23 mouse cellular contexts compared by ENCODE assay signal in the genomic region with DNA sequence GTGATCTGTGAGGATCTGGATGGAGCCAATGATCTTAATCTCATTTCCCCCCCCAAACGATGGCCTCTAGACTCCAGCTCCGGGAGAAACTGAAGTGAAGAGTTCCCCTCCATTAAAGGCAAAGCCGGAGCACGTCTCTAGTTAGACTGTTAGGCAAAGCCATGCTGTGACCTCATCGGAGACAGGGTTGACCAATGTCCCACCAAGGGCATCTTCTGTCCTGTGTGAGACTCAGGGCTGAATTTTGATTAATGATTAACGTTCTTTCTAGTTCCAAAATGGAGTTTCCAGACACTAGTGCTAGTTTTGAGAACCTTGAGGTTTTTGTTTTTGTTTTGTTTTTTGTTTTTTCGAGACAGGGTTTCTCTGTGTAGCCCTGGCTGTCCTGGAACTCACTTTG. TPM values are rescaled to one million over a fixed set of nuclear protein-coding genes. Genes with fewer than 3 reads are reported as not detected.
DNase-seq lines count a peak whose midpoint lies in the region; ATAC-seq and TF ChIP-seq lines count a peak whose summit lies in the region.
"Had no signal": no experiment of that assay in that cellular context is flagged by ENCODE, and none has a peak within 500 bp of the region (broad histone marks: within the 10 kb centered on the region; RNA-seq: fewer than 3 reads in every experiment).

No protein-coding gene starts in this region.

- ATAC-seq in midbrain, embryonic 11.5 days (ENCODE audit: low FRiP score) = no peak
- ATAC-seq in midbrain, postnatal 0 days (ENCODE audit: low FRiP score) = no peak
- ATAC-seq in hindbrain, embryonic 11.5 days (ENCODE audit: low FRiP score) = no peak
- ATAC-seq: forebrain, embryonic 13.5 days; intestine, embryonic 15.5 days had no signal

- H3K36me3 ChIP-seq in kidney, adult 2 months (ENCODE audit: control insufficient read depth, insufficient read depth, low read length) = peaks cover 14% of the 10 kb centered on the region
- peaks cover 22% of the 10 kb centered on the region; the same call in 1 of the 2 replicates for H3K36me3 ChIP-seq in midbrain, embryonic 11.5 days (ENCODE audit: control insufficient read depth, insufficient read depth, low read length)
- H3K36me3 ChIP-seq in midbrain, postnatal 0 days (ENCODE audit: insufficient read depth, low read length) = peaks cover 27% of the 10 kb centered on the region
- peaks cover 6% of the 10 kb centered on the region; the same call in 1 of the 2 replicates for H3K36me3 ChIP-seq in hindbrain, embryonic 11.5 days (ENCODE audit: control insufficient read depth, insufficient read depth, low read length)

- no peak for TF ChIP-seq CTCF in kidney, adult 2 months (conservative IDR thresholded peaks at IDR 0.05; ENCODE audit: insufficient read depth, insufficient read length, low read depth, low read length)
- TF ChIP-seq CTCF in midbrain, postnatal 0 days (IDR thresholded peaks at IDR 0.05) = no peak

- no peak overlapping the region for H3K4me2 ChIP-seq in midbrain, embryonic 11.5 days
- H3K4me2 ChIP-seq in midbrain, postnatal 0 days (ENCODE audit: low read depth, low read length, poor library complexity, severe bottlenecking) = no peak overlapping the region
- H3K4me2 ChIP-seq in hindbrain, embryonic 11.5 days (replicated peaks; ENCODE audit: low read depth, low read length) = no peak overlapping the region
- H3K4me2 ChIP-seq: embryonic facial prominence, embryonic 12.5 days; forebrain, embryonic 13.5 days; hindbrain, embryonic 15.5 days; intestine, embryonic 15.5 days; limb, embryonic 13.5 days; lung, embryonic 15.5 days; stomach, embryonic 15.5 days had no signal

- H3K4me3 ChIP-seq in kidney, adult 2 months (ENCODE audit: insufficient read depth, low read depth, low read length) = 0 out of 2 replicates have a peak overlapping the region, but pooled peaks have one; percentile 6
- H3K4me3 ChIP-seq in midbrain, embryonic 11.5 days (ENCODE audit: low read depth, low read length) = no peak overlapping the region
- H3K4me3 ChIP-seq in midbrain, postnatal 0 days (ENCODE audit: low read depth, low read length) = no peak overlapping the region
- no peak overlapping the region for H3K4me3 ChIP-seq in hindbrain, embryonic 11.5 days (ENCODE audit: low read depth, low read length)
- H3K4me3 ChIP-seq: embryonic facial prominence, embryonic 12.5 days; erythroblast, embryonic 14.5 days; forebrain, embryonic 13.5 days; hindbrain, embryonic 15.5 days; intestine, embryonic 15.5 days; layer of hippocampus, adult 2 months; limb, embryonic 13.5 days; lung, embryonic 15.5 days; stomach, embryonic 15.5 days had no signal

- H3K27ac ChIP-seq in kidney, adult 2 months (ENCODE audit: insufficient read depth, low read depth, low read length) = peak overlapping the region; percentile 51
- no peak overlapping the region for H3K27ac ChIP-seq in midbrain, embryonic 11.5 days (ENCODE audit: low read depth, low read length)
- H3K27ac ChIP-seq in midbrain, postnatal 0 days (ENCODE audit: low read depth, low read length) = no peak overlapping the region
- no peak overlapping the region for H3K27ac ChIP-seq in hindbrain, embryonic 11.5 days (ENCODE audit: low read depth, low read length)
- H3K27ac ChIP-seq: embryonic facial prominence, embryonic 12.5 days; forebrain, embryonic 13.5 days; hindbrain, embryonic 15.5 days; intestine, embryonic 15.5 days; layer of hippocampus, adult 2 months; limb, embryonic 13.5 days; lung, embryonic 15.5 days; stomach, embryonic 15.5 days had no signal

- no peaks in the 10 kb centered on the region for H3K9me3 ChIP-seq in midbrain, embryonic 11.5 days (ENCODE audit: control insufficient read depth, low read length)
- no peaks in the 10 kb centered on the region for H3K9me3 ChIP-seq in midbrain, postnatal 0 days (ENCODE audit: low read length)
- H3K9me3 ChIP-seq in hindbrain, embryonic 11.5 days (ENCODE audit: control insufficient read depth, low read length) = no peaks in the 10 kb centered on the region
- H3K9me3 ChIP-seq: embryonic facial prominence, embryonic 12.5 days; forebrain, embryonic 13.5 days; hindbrain, embryonic 15.5 days; intestine, embryonic 15.5 days; limb, embryonic 13.5 days; lung, embryonic 15.5 days; stomach, embryonic 15.5 days had no signal

- WGBS in kidney, adult 2 months = 33% methylated on average over 7 of the region's 7 CpGs
- WGBS in midbrain, embryonic 11.5 days = 89% methylated on average over 7 of the region's 7 CpGs
- 92% methylated on average over 7 of the region's 7 CpGs for WGBS in midbrain, postnatal 0 days
- WGBS in hindbrain, embryonic 11.5 days = 95% methylated on average over 7 of the region's 7 CpGs

- TF ChIP-seq POLR2A in kidney, adult 2 months (IDR thresholded peaks at IDR 0.05; ENCODE audit: low read depth, low read length) = no peak

- no peak overlapping the region for H3K9ac ChIP-seq in midbrain, embryonic 11.5 days (ENCODE audit: low read length)
- no peak overlapping the region for H3K9ac ChIP-seq in midbrain, postnatal 0 days (replicated peaks; ENCODE audit: low read length, poor library complexity, severe bottlenecking)
- H3K9ac ChIP-seq in hindbrain, embryonic 11.5 days (ENCODE audit: low read depth, low read length) = no peak overlapping the region
- H3K9ac ChIP-seq: embryonic facial prominence, embryonic 12.5 days; forebrain, embryonic 13.5 days; hindbrain, embryonic 15.5 days; intestine, embryonic 15.5 days; limb, embryonic 13.5 days; lung, embryonic 15.5 days; stomach, embryonic 15.5 days had no signal

- peaks cover 11% of the 10 kb centered on the region; the same call in 1 of the 2 replicates for H3K4me1 ChIP-seq in kidney, adult 2 months (ENCODE audit: control insufficient read depth, insufficient read depth, low read length)
- peaks cover 10% of the 10 kb centered on the region for H3K4me1 ChIP-seq in midbrain, embryonic 11.5 days (ENCODE audit: control insufficient read depth, insufficient read depth, low read length)
- H3K4me1 ChIP-seq in midbrain, postnatal 0 days (ENCODE audit: insufficient read depth, low read length) = no peaks in the 10 kb centered on the region
- H3K4me1 ChIP-seq in hindbrain, embryonic 11.5 days (replicated peaks; ENCODE audit: control insufficient read depth, insufficient read depth, low read length) = no peaks in the 10 kb centered on the region

- DNase-seq in cerebellum, adult 11-12 months = peak; percentile 28
- DNase-seq in cerebellum, postnatal 14 days = no peak
- DNase-seq in kidney, adult 2 months = peak; percentile 75
- no peak for DNase-seq in kidney, postnatal 4 days
- peak; percentile 17 for DNase-seq in midbrain, embryonic 11.5 days (ENCODE audit: low spot score, missing footprints)
- no peak for DNase-seq in midbrain, postnatal 0 days (ENCODE audit: low spot score)
- no peak for DNase-seq in hindbrain, embryonic 11.5 days (ENCODE audit: low spot score)
- DNase-seq: B cell, adult 2 months; gastrocnemius, postnatal 36 days; heart, postnatal 14 days; layer of hippocampus, postnatal 36 days; lung, postnatal 4 days; retina, postnatal 1 day; thymus, adult 2 months had no signal

- no peaks in the 10 kb centered on the region for H3K27me3 ChIP-seq in kidney, adult 2 months (replicated peaks; ENCODE audit: control insufficient read depth, insufficient read depth, low read length)
- H3K27me3 ChIP-seq in midbrain, embryonic 11.5 days (ENCODE audit: control insufficient read depth, insufficient read depth, low read length) = no peaks in the 10 kb centered on the region
- H3K27me3 ChIP-seq in midbrain, postnatal 0 days (ENCODE audit: insufficient read depth, low read length) = no peaks in the 10 kb centered on the region
- no peaks in the 10 kb centered on the region for H3K27me3 ChIP-seq in hindbrain, embryonic 11.5 days (ENCODE audit: control insufficient read depth, insufficient read depth, low read length)
- H3K27me3 ChIP-seq: embryonic facial prominence, embryonic 12.5 days; forebrain, embryonic 13.5 days; hindbrain, embryonic 15.5 days; intestine, embryonic 15.5 days; limb, embryonic 13.5 days; lung, embryonic 15.5 days; stomach, embryonic 15.5 days had no signal

RNA-seq across cellular contexts. Expression of gene Tob2, which starts 5.5 kb away (rescaled TPM):
- polyA plus RNA-seq in kidney, adult 2 months (2012; rRNA removed) = 31.6 and 40.3 TPM in 2 replicates
- 10.4 and 12.9 TPM in 2 replicates for polyA plus RNA-seq in midbrain, embryonic 11.5 days (2014; fragmentation: Nextera tagmentation; extraction: Ambion mirVana)
- total RNA-seq in midbrain, postnatal 0 days (2014; rRNA removed) = 10.9 and 15.4 TPM in 2 replicates
- polyA plus RNA-seq in midbrain, postnatal 0 days (2015; fragmentation: Nextera tagmentation; extraction: Ambion mirVana) = 12.2 and 14.2 TPM in 2 replicates
- polyA plus RNA-seq in hindbrain, embryonic 11.5 days (2014; fragmentation: Nextera tagmentation; extraction: Ambion mirVana) = 10.5 and 12.5 TPM in 2 replicates

RNA-seq across cellular contexts. Expression of gene Phf5a, which starts 18.6 kb away (rescaled TPM):
- 33.5 and 47.4 TPM in 2 replicates for polyA plus RNA-seq in kidney, adult 2 months (2012; rRNA removed)
- polyA plus RNA-seq in midbrain, embryonic 11.5 days (2014; fragmentation: Nextera tagmentation; extraction: Ambion mirVana) = 179 and 197 TPM in 2 replicates
- 31.8 and 34.1 TPM in 2 replicates for total RNA-seq in midbrain, postnatal 0 days (2014; rRNA removed)
- 107 and 118 TPM in 2 replicates for polyA plus RNA-seq in midbrain, postnatal 0 days (2015; fragmentation: Nextera tagmentation; extraction: Ambion mirVana)
- polyA plus RNA-seq in hindbrain, embryonic 11.5 days (2014; fragmentation: Nextera tagmentation; extraction: Ambion mirVana) = 184 and 186 TPM in 2 replicates

RNA-seq across cellular contexts. Expression of gene Aco2, which starts 19.0 kb away (rescaled TPM):
- polyA plus RNA-seq in kidney, adult 2 months (2012; rRNA removed) = 890 and 915 TPM in 2 replicates
- 155 and 165 TPM in 2 replicates for polyA plus RNA-seq in midbrain, embryonic 11.5 days (2014; fragmentation: Nextera tagmentation; extraction: Ambion mirVana)
- total RNA-seq in midbrain, postnatal 0 days (2014; rRNA removed) = 380 and 412 TPM in 2 replicates
- polyA plus RNA-seq in midbrain, postnatal 0 days (2015; fragmentation: Nextera tagmentation; extraction: Ambion mirVana) = 257 and 279 TPM in 2 replicates
- polyA plus RNA-seq in hindbrain, embryonic 11.5 days (2014; fragmentation: Nextera tagmentation; extraction: Ambion mirVana) = 155 and 169 TPM in 2 replicates

RNA-seq across cellular contexts. Expression of gene Tef, which starts 50.9 kb away (rescaled TPM):
- polyA plus RNA-seq in kidney, adult 2 months (2012; rRNA removed) = 121 and 131 TPM in 2 replicates
- 11.0 and 12.9 TPM in 2 replicates for polyA plus RNA-seq in midbrain, embryonic 11.5 days (2014; fragmentation: Nextera tagmentation; extraction: Ambion mirVana)
- 60.1 and 60.6 TPM in 2 replicates for total RNA-seq in midbrain, postnatal 0 days (2014; rRNA removed)
- 23.6 and 25.4 TPM in 2 replicates for polyA plus RNA-seq in midbrain, postnatal 0 days (2015; fragmentation: Nextera tagmentation; extraction: Ambion mirVana)
- 12.0 and 12.4 TPM in 2 replicates for polyA plus RNA-seq in hindbrain, embryonic 11.5 days (2014; fragmentation: Nextera tagmentation; extraction: Ambion mirVana)

Comparison
In these comparisons a context has a peak if more than half of its experiments do, and no peak if none do; other contexts are left out.
1. DNase-seq: peak in cerebellum, adult 11-12 months (single experiment), kidney, adult 2 months (single experiment) and midbrain, embryonic 11.5 days (single experiment); none in cerebellum, postnatal 14 days (0 of 2), kidney, postnatal 4 days (0 of 2), midbrain, postnatal 0 days (single experiment) and hindbrain, embryonic 11.5 days (single experiment).